Mouse (Mus musculus) MEL (cell line): ENCODE results near the gene Hivep2.

Experiments used
- BHLHE40 ChIP-seq: IDR thresholded peaks from 2 replicates; pipeline ENCODE4 v1.6.1; 2012; ENCODE audit warnings: low read depth, mild to moderate bottlenecking, inconsistent platforms, low read length, improper control_type of control experiment, borderline replicate concordance
- CHD1 ChIP-seq: IDR thresholded peaks from 2 replicates; pipeline ENCODE4 v1.6.1; 2012; ENCODE audit warnings: low read depth, mild to moderate bottlenecking, inconsistent platforms, low read length, improper control_type of control experiment
- CTCF ChIP-seq, 3 experiments: IDR thresholded peaks in 2 of 3; conservative IDR thresholded peaks in 1 of 3; 2 replicates each; pipeline ENCODE4 v1.5.1; 2011 to 2012; ENCODE audit warnings: low read length in 3 of 3, low read depth in 2 of 3, mild to moderate bottlenecking in 2 of 3, improper control_type of control experiment in 1 of 3, inconsistent platforms in 1 of 3, mixed read lengths in 1 of 3, moderate library complexity in 1 of 3; ENCODE audit not compliant: control insufficient read depth in 1 of 3, insufficient read depth in 1 of 3, poor library complexity in 1 of 3, severe bottlenecking in 1 of 3
- EP300 ChIP-seq, 2 experiments: IDR thresholded peaks; 2 replicates each; pipeline ENCODE4 v1.6.1; 2011; ENCODE audit warnings: improper control_type of control experiment in 2 of 2, low read length in 2 of 2, low read depth in 1 of 2, mild to moderate bottlenecking in 1 of 2
- GATA1 ChIP-seq: IDR thresholded peaks from 2 replicates; pipeline ENCODE4 v1.6.1; 2011; ENCODE audit warnings: low read depth, low read length, improper control_type of control experiment
- KAT2A ChIP-seq: conservative IDR thresholded peaks from 2 replicates; pipeline ENCODE4 v1.6.1; 2012; ENCODE audit warnings: low read depth, low read length, improper control_type of control experiment, inconsistent platforms
- MAFK ChIP-seq: IDR thresholded peaks from 2 replicates; pipeline ENCODE4 v1.6.1; 2011; ENCODE audit warnings: low read depth, mild to moderate bottlenecking, low read length, improper control_type of control experiment, borderline replicate concordance
- MAX ChIP-seq: IDR thresholded peaks from 2 replicates; pipeline ENCODE4 v1.6.1; 2011; ENCODE audit warnings: low read length, improper control_type of control experiment
- MAZ ChIP-seq: IDR thresholded peaks from 2 replicates; pipeline ENCODE4 v1.6.1; 2012; ENCODE audit warnings: low read depth, mild to moderate bottlenecking, inconsistent platforms, low read length, improper control_type of control experiment
- POLR2A ChIP-seq, 2 experiments: IDR thresholded peaks; 2 replicates each; pipeline ENCODE4 v1.6.1; 2011 to 2012; ENCODE audit warnings: low read length in 2 of 2, mild to moderate bottlenecking in 2 of 2, control low read depth in 1 of 2, improper control_type of control experiment in 1 of 2, low read depth in 1 of 2, moderate library complexity in 1 of 2; ENCODE audit not compliant: control insufficient read depth in 1 of 2, insufficient read depth in 1 of 2, poor library complexity in 1 of 2
- POLR2AphosphoS2 ChIP-seq: IDR thresholded peaks from 2 replicates; pipeline ENCODE4 v1.6.1; 2011; ENCODE audit warnings: low read length, improper control_type of control experiment
- POLR2AphosphoS5 ChIP-seq: IDR thresholded peaks from 2 replicates; pipeline ENCODE4 v1.6.1; 2012; ENCODE audit warnings: low read depth, borderline replicate concordance, mild to moderate bottlenecking, inconsistent platforms, low read length, moderate library complexity, mixed read lengths
- SMC3 ChIP-seq: IDR thresholded peaks from 2 replicates; pipeline ENCODE4 v1.6.1; 2011; ENCODE audit warnings: low read depth, low read length, improper control_type of control experiment
- TCF12 ChIP-seq: IDR thresholded peaks from 2 replicates; pipeline ENCODE4 v1.6.1; 2014; ENCODE audit warnings: low read depth, mild to moderate bottlenecking, inconsistent platforms, low read length, improper control_type of control experiment, moderate library complexity

DNA sequence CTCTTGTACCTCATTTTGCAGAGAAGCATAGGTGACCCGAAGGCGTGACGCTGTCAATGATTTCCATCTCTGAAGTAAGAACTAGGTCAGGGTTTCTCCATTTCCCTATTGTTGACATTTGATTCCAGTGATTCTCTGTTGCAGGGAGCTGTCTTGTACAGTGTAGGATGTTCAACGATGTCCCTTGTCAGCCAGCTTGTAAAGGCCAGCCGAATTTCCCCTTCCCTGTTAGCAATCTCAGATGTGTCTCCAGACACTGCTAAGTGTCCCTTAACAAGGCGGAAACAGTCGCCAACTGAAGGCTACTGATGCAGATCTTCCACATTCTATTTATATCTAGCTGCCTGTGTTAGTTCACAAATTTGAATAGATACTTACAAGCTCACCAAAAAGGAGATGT is 68.9 kb downstream of the Hivep2 start:
- TF ChIP-seq CTCF (IDR thresholded peaks at IDR 0.05 in 2 of 3, conservative IDR thresholded peaks at IDR 0.05 in 1 of 3; ENCODE audit: control insufficient read depth in 1 of 3, insufficient read depth in 1 of 3, low read depth in 2 of 3, low read length in 3 of 3, poor library complexity in 1 of 3, severe bottlenecking in 1 of 3) (no peak), MAZ (no peak), SMC3 (no peak), MAX (no peak), GATA1 (no peak), KAT2A (no peak), MAFK (no peak), BHLHE40 (no peak), POLR2AphosphoS2 (no peak), EP300 (IDR thresholded peaks at IDR 0.05; ENCODE audit: low read depth in 1 of 2, low read length in 2 of 2) (no peak), POLR2A (IDR thresholded peaks at IDR 0.05; ENCODE audit: control insufficient read depth in 1 of 2, insufficient read depth in 1 of 2, low read depth in 1 of 2, low read length in 2 of 2, poor library complexity in 1 of 2) (no peak), TCF12 (no peak), POLR2AphosphoS5 (no peak), CHD1 (no peak)
